Mouse (Mus musculus) kidney, postnatal 0 days (tissue): ENCODE data around the gene Lrsam1. TPM values are rescaled to one million over a fixed set of nuclear protein-coding genes. Genes with fewer than 3 reads are reported as not detected.

Experiments used
- ATAC-seq: fragments of 200-750 bp; cut with Nextera tagmentation; replicated peaks from 2 replicates; pipeline ENCODE4 v1.8.0; 2017; ENCODE audit warnings: low read depth, moderate number of reproducible peaks, moderate TSS enrichment, moderate library complexity; ENCODE audit not compliant: low FRiP score
- DNase-seq: peaks from one replicate; pipeline ENCODE4 v3.0.0-alpha.2; 2016; ENCODE audit warnings: low spot score
- H3K27ac ChIP-seq: fragments of 300-500 bp; sonication (generic); 2 replicates; pipeline ENCODE4 v1.5.1; 2014; ENCODE audit warnings: mild to moderate bottlenecking
- H3K27me3 ChIP-seq: fragments of 300-500 bp; sonication (generic); 2 replicates; pipeline ENCODE4 v1.6.1; 2014; ENCODE audit warnings: low read length, mixed read lengths; ENCODE audit not compliant: insufficient read depth
- H3K36me3 ChIP-seq: fragments of 300-500 bp; sonication (generic); 2 replicates; pipeline ENCODE4 v1.6.1; 2014; ENCODE audit warnings: low read length, mixed read lengths; ENCODE audit not compliant: insufficient read depth
- H3K4me1 ChIP-seq: fragments of 300-500 bp; sonication (generic); replicated peaks from 2 replicates; pipeline ENCODE4 v1.6.1; 2014; ENCODE audit warnings: antibody characterized with exemption, low read length, mixed read lengths; ENCODE audit not compliant: insufficient read depth
- H3K4me2 ChIP-seq: fragments of 300-500 bp; sonication (generic); 2 replicates; pipeline ENCODE4 v1.6.1; 2014; ENCODE audit warnings: mild to moderate bottlenecking, low read length, moderate library complexity, mixed read lengths
- H3K4me3 ChIP-seq: fragments of 300-500 bp; sonication (generic); replicated peaks from 2 replicates; pipeline ENCODE4 v1.5.1; 2014; ENCODE audit warnings: low read depth, low read length
- H3K9ac ChIP-seq: fragments of 300-500 bp; sonication (generic); 2 replicates; pipeline ENCODE4 v1.6.1; 2014; ENCODE audit warnings: low read depth, low read length
- H3K9me3 ChIP-seq: fragments of 300-500 bp; sonication (generic); replicated peaks from 2 replicates; pipeline ENCODE4 v1.6.1; 2016; ENCODE audit warnings: low read length, inconsistent platforms, mixed read lengths
- CTCF ChIP-seq: IDR thresholded peaks from 2 replicates; pipeline ENCODE4 v1.5.1; 2016; ENCODE audit warnings: antibody characterized with exemption, low read depth, mild to moderate bottlenecking, moderate library complexity
- WGBS: fragments of 180-500 bp; shearing (Covaris S2); extraction: QIAGEN DNeasy Blood & Tissue Kit; methylation state at CpG from one replicate; pipeline ENCODE4 v1.1.7; 2014; 5-methylcytosine and 5-hydroxymethylcytosine counted together
- polyA plus RNA-seq: library from polyadenylated mRNA; unstranded; fragments of >200 nt; fragmentation: Nextera tagmentation; extraction: Ambion mirVana; gene quantifications from 2 replicates; pipeline ENCODE4 v1.2.1, GENCODE M21; 2015

Lrsam1 gene
- polyA plus RNA-seq, 1 experiment from 2014 or later: 9.0 TPM

GRCm38 (mm10) chr2:32878396-32878795 lies 83.0 kb downstream of the Lrsam1 start:
- H3K9ac ChIP-seq: peak overlapping the region; percentile 75; the same call in 1 of the 2 replicates
- WGBS: 41% methylated on average over 3 of the region's 3 CpGs
- no peak for TF ChIP-seq CTCF
- ATAC-seq: no peak
- H3K4me3 ChIP-seq: no peak overlapping the region; the same call in 1 of the 2 replicates
- peak overlapping the region; percentile 91 for H3K4me2 ChIP-seq
- no peaks in the 10 kb centered on the region for H3K9me3 ChIP-seq
- H3K27me3 ChIP-seq: no peaks in the 10 kb centered on the region
- H3K4me1 ChIP-seq: peaks cover 63% of the 10 kb centered on the region
- H3K36me3 ChIP-seq: no peaks in the 10 kb centered on the region
- peak overlapping the region; percentile 91 for H3K27ac ChIP-seq
- DNase-seq: no peak

GRCm38 (mm10) chr2:32877761-32878393 lies 83.5 kb downstream of the Lrsam1 start:
- Histone ChIP-seq H3K9me3 (no peaks in the 10 kb centered on the region), H3K36me3 (no peaks in the 10 kb centered on the region), H3K27me3 (no peaks in the 10 kb centered on the region), H3K4me3 (peak overlapping the region; percentile 73), H3K4me1 (peaks cover 61% of the 10 kb centered on the region), H3K4me2 (peak overlapping the region; percentile 91), H3K27ac (peak overlapping the region; percentile 91), H3K9ac (peak overlapping the region; percentile 75; the same call in 1 of the 2 replicates)
- TF ChIP-seq CTCF: no peak
- no peak for ATAC-seq
- DNase-seq: no peak
- 58% methylated on average over 6 of the region's 6 CpGs for WGBS

- Histone ChIP-seq H3K4me1 (peaks cover 57% of the 10 kb centered on the region), H3K9me3 (no peaks in the 10 kb centered on the region), H3K4me3 (peak overlapping the region; percentile 73), H3K27ac (peak overlapping the region; percentile 91), H3K9ac (peak overlapping the region; percentile 75), H3K36me3 (no peaks in the 10 kb centered on the region), H3K27me3 (no peaks in the 10 kb centered on the region), H3K4me2 (peak overlapping the region; percentile 91)
- no peak for DNase-seq
- WGBS: 42% methylated on average over 5 of the region's 5 CpGs
- ATAC-seq: no peak
- TF ChIP-seq CTCF: no peak
Measured at GRCm38 (mm10) chr2:32877303-32877702, 84.1 kb downstream of the Lrsam1 start.

GRCm38 (mm10) chr2:32876490-32877302 lies 84.7 kb downstream of the Lrsam1 start:
- TF ChIP-seq CTCF: no peak
- H3K4me1 ChIP-seq: peaks cover 57% of the 10 kb centered on the region
- ATAC-seq: no peak; the same call in 1 of the 2 replicates
- 3% methylated on average over 20 of the region's 20 CpGs for WGBS
- DNase-seq: no peak
- no peaks in the 10 kb centered on the region for H3K36me3 ChIP-seq
- H3K27me3 ChIP-seq: no peaks in the 10 kb centered on the region
- H3K9ac ChIP-seq: peak overlapping the region; percentile 75
- peak overlapping the region; percentile 73 for H3K4me3 ChIP-seq
- H3K27ac ChIP-seq: peak overlapping the region; percentile 91
- no peaks in the 10 kb centered on the region for H3K9me3 ChIP-seq
- peak overlapping the region; percentile 91 for H3K4me2 ChIP-seq

GRCm38 (mm10) chr2:32875675-32876489 lies 85.5 kb downstream of the Lrsam1 start, which contains the start of gene Fam129b:
Gene Fam129b, plus strand, starts transcription at chr2:32876114.
- Histone ChIP-seq H3K9ac (peak within 1 kb of the TSS; percentile 75), H3K4me1 (peaks cover 51% of the 10 kb centered on the region), H3K27me3 (no peaks in the 10 kb centered on the region), H3K4me3 (peak within 1 kb of the TSS; percentile 73), H3K4me2 (peak within 1 kb of the TSS; percentile 91), H3K9me3 (no peaks in the 10 kb centered on the region), H3K36me3 (no peaks in the 10 kb centered on the region), H3K27ac (peak within 1 kb of the TSS; percentile 91)
- DNase-seq (peak; percentile 94), ATAC-seq (peak; percentile 84)
- no peak for TF ChIP-seq CTCF
- WGBS: under 1% methylated on average over 56 of the region's 68 CpGs

Other genes with a start within 250 kb of the Lrsam1 start
- 87.4 and 90.6 TPM in 2 replicates for gene Cdk9, start 248.5 kb downstream of the Lrsam1 start, polyA plus RNA-seq
- 31.1 and 31.3 TPM in 2 replicates for gene Sh2d3c, start 240.6 kb downstream of the Lrsam1 start, polyA plus RNA-seq
- gene 6330409D20Rik, start 220.6 kb downstream of the Lrsam1 start, polyA plus RNA-seq: 0.11 TPM in 1 of 2 replicates, not detected in the other
- 74.9 and 79.4 TPM in 2 replicates for gene Tor2a, start 204.4 kb downstream of the Lrsam1 start, polyA plus RNA-seq
- gene Ttc16, start 186.0 kb downstream of the Lrsam1 start, polyA plus RNA-seq: 0.13 and 0.18 TPM in 2 replicates
- gene Ptrh1, start 185.8 kb downstream of the Lrsam1 start, polyA plus RNA-seq: 7.0 and 7.8 TPM in 2 replicates
- gene Cfap157, start 177.2 kb downstream of the Lrsam1 start, polyA plus RNA-seq: 0.45 and 0.48 TPM in 2 replicates
- 14.3 and 14.6 TPM in 2 replicates for gene Stxbp1, start 114.4 kb downstream of the Lrsam1 start, polyA plus RNA-seq
- gene Fam129b, start 85.5 kb downstream of the Lrsam1 start, polyA plus RNA-seq: 41.1 and 42.2 TPM in 2 replicates
- gene Rpl12, start 55 bp downstream of the Lrsam1 start, polyA plus RNA-seq: 173 and 195 TPM in 2 replicates
- 36.8 and 37.1 TPM in 2 replicates for gene Slc2a8, start 20.5 kb upstream of the Lrsam1 start, polyA plus RNA-seq
- gene Garnl3, start 170.0 kb upstream of the Lrsam1 start, polyA plus RNA-seq: 6.6 and 6.9 TPM in 2 replicates